Mouse (Mus musculus) left cerebral cortex, postnatal 36 days (tissue): Measurements from ENCODE around the gene P4ha1. TPM values are rescaled to one million over a fixed set of nuclear protein-coding genes. Genes with fewer than 3 reads are reported as not detected.

Experiments used
- DNase-seq, 2 experiments: peaks; one replicate each; pipeline ENCODE4 v3.0.0; 2021 to 2022; ENCODE audit warnings: low spot score in 2 of 2, mixed read lengths in 1 of 2
- intact Hi-C: fragments of 180-260 bp; cut with DNase I; formaldehyde crosslinking; loops from one replicate; pipeline ENCODE4 v1.15.1; 2025
- total RNA-seq, 2 experiments: library from RNA; stranded (reverse); gene quantifications; 2 replicates each; pipeline ENCODE4 v1.2.3; 2021

The P4ha1 gene
- total RNA-seq, 2 experiments from 2014 or later: 31.7 to 45.5 TPM

DNA sequence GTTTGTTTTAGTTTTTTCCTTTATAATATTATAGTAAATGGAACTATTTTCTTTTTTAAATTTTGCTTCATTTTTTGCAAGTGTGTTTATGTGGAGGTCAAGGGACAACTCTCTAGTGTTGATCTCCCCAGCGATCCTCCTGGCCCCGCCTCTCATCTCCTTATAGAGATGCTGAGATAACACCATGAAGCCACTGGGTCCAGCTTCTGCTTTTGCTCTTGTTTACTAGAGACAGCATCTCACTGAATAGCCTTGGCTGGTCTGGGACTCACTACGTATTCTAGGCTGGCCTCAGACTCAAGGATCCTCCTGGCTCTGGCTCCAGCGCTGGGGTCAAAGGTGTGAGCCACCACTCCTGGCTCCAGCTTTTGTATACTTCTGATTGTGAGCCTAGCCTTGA is 96.4 kb downstream of the P4ha1 start:
- no peak for DNase-seq
- intact Hi-C loops: no loop called here

Other genes with a start within 250 kb of the P4ha1 start
- 1 to 10 TPM; 6.4 to 7.3 TPM for gene Sept10, start 101.4 kb upstream of the P4ha1 start, total RNA-seq
- gene Sowahc, start 101.3 kb upstream of the P4ha1 start, total RNA-seq: 1 to 10 TPM; 7.9 to 8.8 TPM
- gene Gm10273, start 72.3 kb downstream of the P4ha1 start, total RNA-seq: 10 to 100 TPM; 39.0 to 45.6 TPM
- gene Pla2g12b, start 80.4 kb downstream of the P4ha1 start, total RNA-seq: not detected
- under 1 TPM; 0.30 to 0.84 TPM for gene Oit3, start 118.5 kb downstream of the P4ha1 start, total RNA-seq